Comparison of ENCODE assay signal across 24 mouse cellular contexts in the genomic region with DNA sequence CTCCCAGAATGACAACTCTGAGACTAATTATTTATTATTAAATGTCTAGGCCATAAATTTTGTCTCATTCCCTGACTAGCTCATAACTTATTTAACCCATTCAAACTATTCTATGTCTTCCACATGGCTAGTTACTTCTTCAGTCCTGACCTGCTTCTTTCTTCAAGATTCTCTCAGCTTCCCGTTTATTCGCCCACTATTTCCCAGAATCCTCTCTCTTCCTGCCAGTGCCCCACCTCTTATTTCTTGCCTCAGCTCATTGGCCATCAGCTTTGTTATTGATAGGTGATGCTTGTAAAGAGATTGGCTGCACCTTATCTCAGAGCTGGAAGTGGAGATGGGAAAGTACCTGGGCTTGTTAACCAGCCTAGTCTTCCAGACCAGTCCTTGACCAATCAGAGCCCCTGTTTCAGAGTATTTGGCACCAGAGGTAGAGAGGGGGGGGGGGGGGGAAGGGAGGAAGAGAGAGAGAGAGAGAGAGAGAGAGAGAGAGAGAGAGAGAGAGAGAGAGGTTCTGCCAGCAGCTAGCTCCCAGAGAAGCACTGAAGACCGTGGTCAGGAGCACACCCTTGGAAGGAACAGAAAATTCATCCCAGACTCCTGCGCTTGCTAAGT.
"Had no signal": no experiment of that assay in that cellular context is flagged by ENCODE, and none has a peak within 500 bp of the region (broad histone marks: within the 10 kb centered on the region; RNA-seq: fewer than 3 reads in every experiment).

No protein-coding gene starts in this region.

- H3K4me1 ChIP-seq: neural tube, embryonic 12.5 days had no signal

- H3K4me2 ChIP-seq: kidney, embryonic 15.5 days; limb, embryonic 12.5 days; limb, embryonic 15.5 days; liver, embryonic 11.5 days; lung, embryonic 15.5 days; midbrain, embryonic 13.5 days; neural tube, embryonic 12.5 days; neural tube, embryonic 15.5 days had no signal

- H3K9me3 ChIP-seq: kidney, embryonic 15.5 days; limb, embryonic 12.5 days; limb, embryonic 15.5 days; lung, embryonic 15.5 days; midbrain, embryonic 10.5 days; midbrain, embryonic 13.5 days; neural tube, embryonic 12.5 days; neural tube, embryonic 15.5 days had no signal

- H3K27ac ChIP-seq: kidney, embryonic 15.5 days; left cerebral cortex, adult 2 months; limb, embryonic 12.5 days; limb, embryonic 15.5 days; liver, embryonic 14.5 days; lung, embryonic 15.5 days; midbrain, embryonic 10.5 days; midbrain, embryonic 13.5 days; neural tube, embryonic 12.5 days; neural tube, embryonic 15.5 days; stomach, postnatal 0 days had no signal

- H3K4me3 ChIP-seq: kidney, embryonic 15.5 days; left cerebral cortex, adult 2 months; limb, embryonic 12.5 days; limb, embryonic 15.5 days; lung, embryonic 15.5 days; megakaryocyte, embryonic 14.5 days; midbrain, embryonic 10.5 days; midbrain, embryonic 13.5 days; neural tube, embryonic 12.5 days; neural tube, embryonic 15.5 days had no signal

- DNase-seq: kidney, adult 11 months; kidney, adult 8-10 months; kidney, postnatal 10 days; kidney, postnatal 36 days; layer of hippocampus, postnatal 36 days; left cerebral cortex, postnatal 4 days; liver, postnatal 0 days; lung, postnatal 10 days; lung, postnatal 36 days; retina, postnatal 1 day; thymus, postnatal 36 days had no signal

- H3K9ac ChIP-seq: kidney, embryonic 15.5 days; limb, embryonic 12.5 days; limb, embryonic 15.5 days; liver, embryonic 14.5 days; liver, postnatal 0 days; lung, embryonic 15.5 days; midbrain, embryonic 13.5 days; neural tube, embryonic 12.5 days; neural tube, embryonic 15.5 days had no signal

- H3K36me3 ChIP-seq: kidney, embryonic 15.5 days; limb, embryonic 12.5 days; limb, embryonic 15.5 days; lung, embryonic 15.5 days; midbrain, embryonic 10.5 days; midbrain, embryonic 13.5 days; neural tube, embryonic 12.5 days; neural tube, embryonic 15.5 days had no signal

- H3K27me3 ChIP-seq: kidney, embryonic 15.5 days; limb, embryonic 12.5 days; limb, embryonic 15.5 days; lung, embryonic 15.5 days; midbrain, embryonic 13.5 days; neural tube, embryonic 12.5 days; neural tube, embryonic 15.5 days had no signal
